8 mouse cellular contexts compared by ENCODE assay signal in genomic region chr14:87451645-87452443, GRCm38 (mm10). TPM values are rescaled to one million over a fixed set of nuclear protein-coding genes. Genes with fewer than 3 reads are reported as not detected.
DNase-seq lines count a peak whose midpoint lies in the region; ATAC-seq and TF ChIP-seq lines count a peak whose summit lies in the region.

No protein-coding gene starts in this region.

- peak; percentile 87 for ATAC-seq in activated CD4-positive, CD25-positive, alpha-beta regulatory T cell, adult 4 months
- ATAC-seq in midbrain, embryonic 13.5 days: peak; percentile 94

- no peak overlapping the region for H3K27ac ChIP-seq in cortical plate, adult 2 months (ENCODE audit: insufficient read depth, low read length)
- no peak overlapping the region for H3K27ac ChIP-seq in heart, adult 2 months
- H3K27ac ChIP-seq in midbrain, embryonic 13.5 days: peak overlapping the region; percentile 56; the same call in 1 of the 2 replicates

- intact Hi-C loops in heart, adult 2 months (cut with DNase I): loop anchor here (2.0 to 10.0 kb wide), 3 partner anchors 35 to 137 kb away; partner anchors contain the start of gene Tdrd3
- intact Hi-C loops in left cerebral cortex, postnatal 4 days (cut with DNase I): no loop called here

- H3K4me2 ChIP-seq in midbrain, embryonic 13.5 days (replicated peaks): 0 out of 2 replicates have a peak overlapping the region, but pooled peaks have one; percentile 28

- no peaks in the 10 kb centered on the region for H3K36me3 ChIP-seq in heart, adult 2 months (ENCODE audit: control insufficient read depth, insufficient read depth, low read length)
- H3K36me3 ChIP-seq in midbrain, embryonic 13.5 days: peaks cover 3% of the 10 kb centered on the region; the same call in 1 of the 2 replicates

- peaks cover 1% of the 10 kb centered on the region for H3K4me1 ChIP-seq in cortical plate, adult 2 months (ENCODE audit: control insufficient read depth, insufficient read depth, low read length)
- H3K4me1 ChIP-seq in heart, adult 2 months (ENCODE audit: control insufficient read depth, insufficient read depth, low read length): peaks cover 3% of the 10 kb centered on the region
- peaks cover 11% of the 10 kb centered on the region for H3K4me1 ChIP-seq in midbrain, embryonic 13.5 days (replicated peaks)

- H3K27me3 ChIP-seq in heart, adult 2 months (ENCODE audit: control insufficient read depth, insufficient read depth, low read length): no peaks in the 10 kb centered on the region
- H3K27me3 ChIP-seq in midbrain, embryonic 13.5 days: no peaks in the 10 kb centered on the region

- WGBS in heart, adult 2 months: 5% methylated on average over 7 of the region's 7 CpGs
- 4% methylated on average over 7 of the region's 7 CpGs for WGBS in midbrain, embryonic 13.5 days

- no peak for TF ChIP-seq POLR2A in cortical plate, adult 2 months (IDR thresholded peaks at IDR 0.05; ENCODE audit: extremely low read depth, insufficient read depth, low read length)
- TF ChIP-seq POLR2A in heart, adult 2 months (IDR thresholded peaks at IDR 0.05; ENCODE audit: insufficient read depth, low read depth, low read length): no peak

- no peaks in the 10 kb centered on the region for H3K9me3 ChIP-seq in midbrain, embryonic 13.5 days

- peak; percentile 59; the same call in 1 of the 2 replicates for TF ChIP-seq CTCF in cortical plate, adult 2 months (IDR thresholded peaks at IDR 0.05; ENCODE audit: extremely low read depth, insufficient read depth, low read length)
- no peak; the same call in 1 of the 2 replicates for TF ChIP-seq CTCF in heart, adult 2 months (IDR thresholded peaks at IDR 0.05)

- no peak overlapping the region for H3K9ac ChIP-seq in heart, adult 2 months (ENCODE audit: low read depth, low read length)
- no peak overlapping the region for H3K9ac ChIP-seq in midbrain, embryonic 13.5 days (replicated peaks)

- no peak for TF ChIP-seq EP300 in heart, adult 2 months (IDR thresholded peaks at IDR 0.05; ENCODE audit: insufficient read depth, low read depth, low read length)

- DNase-seq in 416B (ENCODE audit: low read depth): peak; percentile 83
- peak; percentile 34 to 55 for DNase-seq in heart, adult 2 months
- peak; percentile 71 for DNase-seq in kidney, adult 18-20 months
- peak; percentile 58 for DNase-seq in left cerebral cortex, postnatal 4 days
- peak; percentile 47 to 85 for DNase-seq in spleen, postnatal 4 days (ENCODE audit: low spot score in 2 of 2)

- no peaks in the 10 kb centered on the region; the same call in 1 of the 2 replicates for H3K79me2 ChIP-seq in heart, adult 2 months (replicated peaks; ENCODE audit: control insufficient read depth, insufficient read depth, low read length)

- H3K4me3 ChIP-seq in cortical plate, adult 2 months (ENCODE audit: insufficient read depth, low read length): no peak overlapping the region
- no peak overlapping the region for H3K4me3 ChIP-seq in heart, adult 2 months
- no peak overlapping the region for H3K4me3 ChIP-seq in midbrain, embryonic 13.5 days (replicated peaks)

RNA-seq across cellular contexts. Expression of gene Tdrd3, which starts 35.4 kb away (rescaled TPM):
- 10 to 100 TPM; 19.0 to 22.3 TPM for polyA plus RNA-seq in activated CD4-positive, CD25-positive, alpha-beta regulatory T cell, adult 4 months (2017; shearing (Covaris generic))
- polyA plus RNA-seq in cortical plate, adult 2 months (2012; rRNA removed): 20.8 and 24.0 TPM in 2 replicates
- total RNA-seq in heart, adult 2 months (2021): 10 to 100 TPM; 26.0 to 27.2 TPM
- 2.9 and 6.6 TPM in 2 replicates for polyA plus RNA-seq in heart, adult 2 months (2012; rRNA removed)
- total RNA-seq in left cerebral cortex, postnatal 4 days (2021): 10 to 100 TPM; 52.4 to 54.3 TPM
- polyA plus RNA-seq in midbrain, embryonic 13.5 days (2015; fragmentation: Nextera tagmentation; extraction: Ambion mirVana): 45.5 and 46.2 TPM in 2 replicates
